Mouse (Mus musculus) CH12.LX (cell line): ENCODE results near the gene Atxn7.

Experiments
- CTCF ChIP-seq, 2 experiments: IDR thresholded peaks in 1 of 2; conservative IDR thresholded peaks in 1 of 2; 2 replicates each; pipeline ENCODE4 v1.5.1; 2011 to 2012; ENCODE audit warnings: low read depth in 2 of 2, low read length in 2 of 2, improper control_type of control experiment in 1 of 2, inconsistent platforms in 1 of 2, mild to moderate bottlenecking in 1 of 2, moderate library complexity in 1 of 2
- E2F4 ChIP-seq: IDR thresholded peaks from 2 replicates; pipeline ENCODE4 v1.6.1; 2011; ENCODE audit warnings: low read depth, low read length, improper control_type of control experiment; ENCODE audit not compliant: insufficient replicate concordance
- EP300 ChIP-seq: IDR thresholded peaks from 2 replicates; pipeline ENCODE4 v1.6.1; 2011; ENCODE audit warnings: low read length, improper control_type of control experiment
- ETS1 ChIP-seq: conservative IDR thresholded peaks from 2 replicates; pipeline ENCODE4 v1.6.1; 2012; ENCODE audit warnings: low read depth, mild to moderate bottlenecking, inconsistent platforms, low read length, improper control_type of control experiment, moderate library complexity
- GABPA ChIP-seq: IDR thresholded peaks from 2 replicates; pipeline ENCODE4 v1.6.1; 2012; ENCODE audit warnings: low read depth, low read length, improper control_type of control experiment, inconsistent platforms; ENCODE audit not compliant: insufficient replicate concordance
- JUND ChIP-seq: conservative IDR thresholded peaks from 2 replicates; pipeline ENCODE4 v1.6.1; 2011; ENCODE audit warnings: low read depth, low read length, improper control_type of control experiment
- MAZ ChIP-seq: IDR thresholded peaks from 2 replicates; pipeline ENCODE4 v1.6.1; 2012; ENCODE audit warnings: low read depth, mild to moderate bottlenecking, inconsistent platforms, low read length, improper control_type of control experiment, moderate library complexity
- MYC ChIP-seq: IDR thresholded peaks from 2 replicates; pipeline ENCODE4 v1.6.1; 2011; ENCODE audit warnings: low read depth, mild to moderate bottlenecking, improper control_type of control experiment, low read length
- NRF1 ChIP-seq: IDR thresholded peaks from 2 replicates; pipeline ENCODE4 v1.6.1; 2014; ENCODE audit warnings: low read depth, mild to moderate bottlenecking, inconsistent platforms, low read length, improper control_type of control experiment, moderate library complexity
- POLR2A ChIP-seq: IDR thresholded peaks from 2 replicates; pipeline ENCODE4 v1.6.1; 2011; ENCODE audit warnings: low read depth, mild to moderate bottlenecking, improper control_type of control experiment, low read length
- ZC3H11A ChIP-seq: IDR thresholded peaks from 2 replicates; pipeline ENCODE4 v1.6.1; 2012; ENCODE audit warnings: low read depth, mild to moderate bottlenecking, inconsistent platforms, low read length, improper control_type of control experiment
- ZMIZ1 ChIP-seq: IDR thresholded peaks from 2 replicates; pipeline ENCODE4 v1.6.1; 2012; ENCODE audit warnings: low read depth, mild to moderate bottlenecking, inconsistent platforms, low read length, improper control_type of control experiment

GRCm38 (mm10) chr14:13933290-13934051, 27.8 kb upstream of the Atxn7 start:
- TF ChIP-seq E2F4 (no peak), ETS1 (no peak), POLR2A (no peak), MYC (no peak), CTCF (conservative IDR thresholded peaks at IDR 0.05 in 1 of 2, IDR thresholded peaks at IDR 0.05 in 1 of 2; ENCODE audit: low read depth in 2 of 2, low read length in 2 of 2) (no peak), ZC3H11A (no peak), ZMIZ1 (no peak), MAZ (no peak), EP300 (no peak), GABPA (no peak), JUND (no peak), NRF1 (no peak)
